Mouse (Mus musculus) hindbrain, postnatal 0 days (tissue): Measurements from ENCODE around the gene Nifk. TPM values are rescaled to one million over a fixed set of nuclear protein-coding genes. Genes with fewer than 3 reads are reported as not detected.

Experiments
- ATAC-seq: fragments of 200-750 bp; cut with Nextera tagmentation; 2 replicates; pipeline ENCODE4 v1.8.0; 2017; ENCODE audit warnings: mild to moderate bottlenecking, moderate TSS enrichment, moderate library complexity
- DNase-seq: peaks from one replicate; pipeline ENCODE4 v3.0.0-alpha.2; 2015; ENCODE audit warnings: low spot score
- H3K27ac ChIP-seq: fragments of 300-500 bp; sonication (generic); 2 replicates; pipeline ENCODE4 v1.5.1; 2014; ENCODE audit warnings: mild to moderate bottlenecking
- H3K27me3 ChIP-seq: fragments of 300-500 bp; sonication (generic); 2 replicates; pipeline ENCODE4 v1.6.1; 2014; ENCODE audit warnings: low read length, mixed read lengths; ENCODE audit not compliant: insufficient read depth
- H3K36me3 ChIP-seq: fragments of 300-500 bp; sonication (generic); 2 replicates; pipeline ENCODE4 v1.6.1; 2014; ENCODE audit warnings: low read length, mixed read lengths; ENCODE audit not compliant: insufficient read depth
- H3K4me1 ChIP-seq: fragments of 300-500 bp; sonication (generic); 2 replicates; pipeline ENCODE4 v1.6.1; 2014; ENCODE audit warnings: antibody characterized with exemption, low read length, mixed read lengths; ENCODE audit not compliant: insufficient read depth
- H3K4me2 ChIP-seq: fragments of 300-500 bp; sonication (generic); 2 replicates; pipeline ENCODE4 v1.6.1; 2014; ENCODE audit warnings: low read depth, mild to moderate bottlenecking, low read length, moderate library complexity, mixed read lengths
- H3K4me3 ChIP-seq: fragments of 300-500 bp; sonication (generic); 2 replicates; pipeline ENCODE4 v1.5.1; 2014; ENCODE audit warnings: low read length
- H3K9ac ChIP-seq: fragments of 300-500 bp; sonication (generic); replicated peaks from 2 replicates; pipeline ENCODE4 v1.6.1; 2014; ENCODE audit warnings: mild to moderate bottlenecking, low read length, moderate library complexity, mixed read lengths
- H3K9me3 ChIP-seq: fragments of 300-500 bp; sonication (generic); 2 replicates; pipeline ENCODE4 v1.6.1; 2016; ENCODE audit warnings: low read length, mixed read lengths
- CTCF ChIP-seq: IDR thresholded peaks from 2 replicates; pipeline ENCODE4 v1.5.1; 2016; ENCODE audit warnings: antibody characterized with exemption, control low read depth, low read depth
- WGBS: fragments of 180-500 bp; shearing (Covaris S2); extraction: QIAGEN DNeasy Blood & Tissue Kit; methylation state at CpG from one replicate; pipeline ENCODE4 v1.1.7; 2014; 5-methylcytosine and 5-hydroxymethylcytosine counted together
- polyA plus RNA-seq: library from polyadenylated mRNA; unstranded; fragments of >200 nt; fragmentation: Nextera tagmentation; extraction: Ambion mirVana; gene quantifications from 2 replicates; pipeline ENCODE4 v1.2.1, GENCODE M21; 2015
- total RNA-seq: library from RNA; depleted of rRNA; stranded (reverse); fragments of >200 nt; gene quantifications from 2 replicates; pipeline ENCODE4 v1.2.3, GENCODE M21; 2014

Gene Nifk
- total and polyA plus RNA-seq, 2 experiments from 2014 or later: 25.6 to 64.8 TPM

- Histone ChIP-seq H3K4me3 (peak overlapping the region; percentile 93), H3K27ac (peak overlapping the region; percentile 96), H3K4me2 (peak overlapping the region; percentile 85), H3K4me1 (no peaks in the 10 kb centered on the region), H3K36me3 (peaks cover 9% of the 10 kb centered on the region; the same call in 1 of the 2 replicates), H3K9ac (peak overlapping the region; percentile 94), H3K9me3 (no peaks in the 10 kb centered on the region), H3K27me3 (no peaks in the 10 kb centered on the region)
- under 1% methylated on average over 67 of the region's 67 CpGs for WGBS
- peak; percentile 97 for ATAC-seq
- DNase-seq: peak; percentile 94
- no peak for TF ChIP-seq CTCF
Observed at GRCm38 (mm10) chr1:118310780-118311621, 10.6 kb upstream of the Nifk start.

DNA sequence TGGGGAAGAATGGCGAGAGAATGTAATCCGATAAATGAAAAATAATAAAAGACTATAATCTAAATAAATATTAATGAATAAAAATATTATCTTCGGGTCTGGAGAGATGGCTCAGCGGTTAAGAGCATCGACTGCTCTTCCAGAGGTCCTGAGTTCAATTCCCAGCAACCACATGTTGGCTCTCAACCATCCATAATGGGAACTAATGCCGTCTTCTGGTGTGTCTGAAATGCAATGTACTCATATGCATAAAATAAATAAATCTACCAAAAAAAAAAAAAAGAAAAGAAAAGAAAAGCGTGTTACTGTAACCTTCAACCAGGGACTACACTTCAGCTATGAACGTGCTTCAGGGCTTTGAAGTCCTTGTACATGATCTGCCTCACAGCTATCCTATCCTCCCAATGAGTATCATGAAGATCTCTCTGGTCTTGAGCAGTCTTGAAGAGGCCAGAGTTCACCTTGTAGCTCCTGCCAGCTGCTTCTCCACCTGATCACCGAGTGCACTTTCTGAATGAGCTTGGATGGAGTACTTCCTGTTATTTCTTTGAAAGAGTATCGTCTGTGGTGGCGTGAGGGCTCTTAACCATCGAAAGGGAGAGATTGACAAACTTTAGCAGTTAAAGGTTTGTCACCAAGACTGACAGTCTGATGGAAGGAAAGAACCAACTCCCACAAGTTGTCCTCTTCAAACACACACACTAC lies 9.9 kb upstream of the Nifk start, which contains the start of gene Tsn:
Gene Tsn (minus strand): TSS at position 118 of the 705 bp plus-strand sequence.
- H3K9ac ChIP-seq: peak within 1 kb of the TSS; percentile 94
- ATAC-seq (no peak; the same call in 1 of the 2 replicates), DNase-seq (no peak)
- H3K4me3 ChIP-seq: peak within 1 kb of the TSS; percentile 93
- H3K27me3 ChIP-seq: no peaks in the 10 kb centered on the region
- WGBS: 56% methylated on average over 12 of the region's 12 CpGs
- no peak for TF ChIP-seq CTCF
- H3K9me3 ChIP-seq: no peaks in the 10 kb centered on the region
- peak within 1 kb of the TSS; percentile 96 for H3K27ac ChIP-seq
- peaks cover 5% of the 10 kb centered on the region; the same call in 1 of the 2 replicates for H3K36me3 ChIP-seq
- H3K4me1 ChIP-seq: no peaks in the 10 kb centered on the region
- H3K4me2 ChIP-seq: peak within 1 kb of the TSS; percentile 85

- Histone ChIP-seq H3K4me3 (no peak overlapping the region), H3K4me2 (no peak overlapping the region), H3K4me1 (peaks cover 10% of the 10 kb centered on the region), H3K9ac (no peak overlapping the region), H3K36me3 (peaks cover 6% of the 10 kb centered on the region; the same call in 1 of the 2 replicates), H3K9me3 (no peaks in the 10 kb centered on the region), H3K27me3 (no peaks in the 10 kb centered on the region), H3K27ac (no peak overlapping the region)
- WGBS: 75% methylated on average over 2 of the region's 2 CpGs
- TF ChIP-seq CTCF: peak; percentile 67
- peak; percentile 34 for DNase-seq
- no peak for ATAC-seq
Observed at GRCm38 (mm10) chr1:118320696-118321095, 943 bp upstream of the Nifk start.

- ATAC-seq: 0 out of 2 replicates have a peak, but pooled peaks have one; percentile 53
- Histone ChIP-seq H3K9me3 (no peaks in the 10 kb centered on the region), H3K4me3 (no peak overlapping the region), H3K4me1 (no peaks in the 10 kb centered on the region), H3K4me2 (no peak overlapping the region), H3K36me3 (peaks cover 32% of the 10 kb centered on the region), H3K27me3 (no peaks in the 10 kb centered on the region), H3K9ac (no peak overlapping the region), H3K27ac (no peak overlapping the region)
- WGBS: 84% methylated on average over 9 of the region's 9 CpGs
- no peak for TF ChIP-seq CTCF
- DNase-seq: no peak
Observed at GRCm38 (mm10) chr1:118334749-118335713, 13.4 kb downstream of the Nifk start.

DNA sequence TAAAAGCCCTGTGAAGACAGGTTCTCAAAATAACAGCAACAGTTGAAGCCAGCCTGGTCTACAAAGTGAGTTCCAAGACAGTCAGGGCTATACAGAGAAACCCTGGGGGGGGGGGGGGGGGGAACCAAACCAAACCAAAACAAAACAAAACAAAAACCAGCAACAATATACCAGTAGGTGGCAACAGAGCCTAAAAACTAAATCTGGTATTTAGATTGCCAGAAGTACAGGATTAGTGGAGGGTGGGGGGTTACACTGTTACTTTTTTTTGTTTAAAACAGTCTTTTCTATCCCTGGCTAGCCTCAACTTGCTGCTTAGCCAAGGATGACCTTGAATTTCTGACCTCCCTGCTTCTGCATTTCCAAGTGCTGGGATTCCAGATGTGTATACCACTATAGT lies 14.2 kb downstream of the Nifk start:
- H3K27me3 ChIP-seq: no peaks in the 10 kb centered on the region
- H3K27ac ChIP-seq: no peak overlapping the region
- DNase-seq (peak; percentile 48), ATAC-seq (peak; percentile 44; the same call in 1 of the 2 replicates)
- no peak overlapping the region for H3K9ac ChIP-seq
- no peak overlapping the region for H3K4me2 ChIP-seq
- TF ChIP-seq CTCF: peak; percentile 52
- H3K4me1 ChIP-seq: no peaks in the 10 kb centered on the region
- H3K9me3 ChIP-seq: no peaks in the 10 kb centered on the region
- peaks cover 26% of the 10 kb centered on the region for H3K36me3 ChIP-seq
- no peak overlapping the region for H3K4me3 ChIP-seq

- WGBS: 75% methylated on average over 5 of the region's 5 CpGs
- no peak for DNase-seq
- H3K9ac ChIP-seq: no peak overlapping the region
- no peaks in the 10 kb centered on the region for H3K27me3 ChIP-seq
- ATAC-seq: no peak
- no peak overlapping the region for H3K27ac ChIP-seq
- H3K4me3 ChIP-seq: no peak overlapping the region
- peaks cover 10% of the 10 kb centered on the region; the same call in 1 of the 2 replicates for H3K36me3 ChIP-seq
- H3K9me3 ChIP-seq: no peaks in the 10 kb centered on the region
- no peak for TF ChIP-seq CTCF
- no peaks in the 10 kb centered on the region for H3K4me1 ChIP-seq
- no peak overlapping the region for H3K4me2 ChIP-seq
Observed at GRCm38 (mm10) chr1:118337921-118338320, 16.3 kb downstream of the Nifk start.
